Mouse (Mus musculus) cortical plate, adult 2 months (tissue): ENCODE results near the gene Mybpc3.

ENCODE experiments used
- CTCF ChIP-seq: fragments of 200-500 bp; IDR thresholded peaks from 2 replicates; pipeline ENCODE4 v1.5.1; 2011; ENCODE audit warnings: mild to moderate bottlenecking, control low read depth, low read length; ENCODE audit not compliant: insufficient read depth; ENCODE audit errors: extremely low read depth
- POLR2A ChIP-seq: fragments of 200-500 bp; IDR thresholded peaks from 2 replicates; pipeline ENCODE4 v1.6.1; 2011; ENCODE audit warnings: mild to moderate bottlenecking, low read length, control low read depth; ENCODE audit not compliant: insufficient read depth; ENCODE audit errors: extremely low read depth

- TF ChIP-seq POLR2A (no peak), CTCF (peak; percentile 99)
Measured at GRCm38 (mm10) chr2:91114781-91115577, 3.0 kb upstream of the Mybpc3 start.
